Mouse (Mus musculus) left cerebral cortex, adult 18-20 months (tissue): Measurements from ENCODE around the gene Smad9. TPM values are rescaled to one million over a fixed set of nuclear protein-coding genes. Genes with fewer than 3 reads are reported as not detected.

Source experiments
- DNase-seq, 2 experiments: peaks; one replicate each; pipeline ENCODE4 v3.0.0; 2021 to 2022; ENCODE audit warnings: low spot score in 2 of 2, mixed read lengths in 1 of 2
- total RNA-seq, 2 experiments: library from RNA; stranded (reverse); gene quantifications; 2 replicates each; pipeline ENCODE4 v1.2.3; 2021

Smad9 gene
- total RNA-seq, 2 experiments from 2014 or later, result 7.9 to 10.7 TPM

GRCm38 (mm10) chr3:54807666-54808217, 52.4 kb downstream of the Smad9 start, which contains the start of gene Rfxap:
TSS of gene Rfxap (minus strand) at chr3:54807791.
- DNase-seq, result peak; percentile 94 to 97

GRCm38 (mm10) chr3:54809111-54809510, 53.7 kb downstream of the Smad9 start:
- no peak for DNase-seq

- no peak for DNase-seq
Measured at GRCm38 (mm10) chr3:54811616-54812015, 56.2 kb downstream of the Smad9 start.

- no peak for DNase-seq
Measured at GRCm38 (mm10) chr3:54813418-54813988, 58.1 kb downstream of the Smad9 start.

- no peak for DNase-seq
Measured at GRCm38 (mm10) chr3:54814622-54815021, 59.2 kb downstream of the Smad9 start.

- peak in 1 of 2 experiments; percentile 35 for DNase-seq
Measured at GRCm38 (mm10) chr3:54815292-54815691, 59.9 kb downstream of the Smad9 start.

- no peak for DNase-seq
Measured at GRCm38 (mm10) chr3:54822526-54822925, 67.1 kb downstream of the Smad9 start.

GRCm38 (mm10) chr3:54832491-54832890, 77.1 kb downstream of the Smad9 start:
- DNase-seq, result no peak

- peak; percentile 3 to 17 for DNase-seq
Measured at GRCm38 (mm10) chr3:54835421-54835820, 80.0 kb downstream of the Smad9 start.

Other genes with a start within 250 kb of the Smad9 start
- gene Supt20, start 62.8 kb upstream of the Smad9 start, total RNA-seq, result 10 to 100 TPM; 43.2 to 45.0 TPM
- gene Gm21958, start 41.2 kb upstream of the Smad9 start, total RNA-seq, result not detected
- 10 to 100 TPM; 31.4 to 31.9 TPM for gene Exosc8, start 20.2 kb upstream of the Smad9 start, total RNA-seq
- 10 to 100 TPM; 18.6 to 19.7 TPM for gene Alg5, start 20.0 kb upstream of the Smad9 start, total RNA-seq
- gene Rfxap, start 52.2 kb downstream of the Smad9 start, total RNA-seq, result 10 to 100 TPM; 46.9 to 47.2 TPM
- gene Sertm1, start 160.3 kb downstream of the Smad9 start, total RNA-seq, result 10 to 100 TPM; 22.9 to 26.8 TPM